Comparison of ENCODE assay signal across 15 mouse cellular contexts in genomic region chr5:43585406-43586245, GRCm38 (mm10).
DNase-seq lines count a peak whose midpoint lies in the region; ATAC-seq and TF ChIP-seq lines count a peak whose summit lies in the region.
"Had no signal": no experiment of that assay in that cellular context is flagged by ENCODE, and none has a peak within 500 bp of the region (broad histone marks: within the 10 kb centered on the region; RNA-seq: fewer than 3 reads in every experiment).

No protein-coding gene starts in this region.

- peak; percentile 32 to 36 for DNase-seq in heart, adult 18-20 months
- DNase-seq in heart, postnatal 36 days = no peak
- peak; percentile 71 for DNase-seq in kidney, postnatal 0 days (ENCODE audit: low spot score)
- DNase-seq in kidney, postnatal 36 days = no peak
- DNase-seq in embryonic facial prominence, embryonic 14.5 days (ENCODE audit: low spot score) = peak; percentile 62
- DNase-seq in limb, embryonic 14.5 days (ENCODE audit: low spot score) = peak; percentile 36
- no peak for DNase-seq in urinary bladder, postnatal 10 days (ENCODE audit: low spot score)
- DNase-seq: adrenal gland, adult 2 months; B cell, adult 2 months; cerebellum, adult 2 months; retina, postnatal 1 day; thymus, postnatal 36 days had no signal

- intact Hi-C loops in heart, postnatal 36 days (cut with DNase I) = no loop called here

- no peaks in the 10 kb centered on the region; the same call in 1 of the 2 replicates for H3K4me1 ChIP-seq in kidney, postnatal 0 days (replicated peaks; ENCODE audit: insufficient read depth, low read length)
- H3K4me1 ChIP-seq in embryonic facial prominence, embryonic 14.5 days (ENCODE audit: control insufficient read depth, insufficient read depth, low read length) = peaks cover 5% of the 10 kb centered on the region; the same call in 1 of the 2 replicates
- peaks cover 17% of the 10 kb centered on the region for H3K4me1 ChIP-seq in limb, embryonic 14.5 days (ENCODE audit: control insufficient read depth, insufficient read depth, low read length)
- H3K4me1 ChIP-seq: neural tube, embryonic 15.5 days had no signal

- TF ChIP-seq CTCF in kidney, postnatal 0 days (IDR thresholded peaks at IDR 0.05; ENCODE audit: low read depth) = no peak

- H3K36me3 ChIP-seq in kidney, postnatal 0 days (ENCODE audit: insufficient read depth, low read length) = no peaks in the 10 kb centered on the region
- H3K36me3 ChIP-seq in embryonic facial prominence, embryonic 14.5 days (ENCODE audit: control insufficient read depth, insufficient read depth, low read length) = no peaks in the 10 kb centered on the region
- H3K36me3 ChIP-seq in limb, embryonic 14.5 days (ENCODE audit: control insufficient read depth, insufficient read depth, low read length) = no peaks in the 10 kb centered on the region
- H3K36me3 ChIP-seq: forebrain, embryonic 12.5 days; limb, embryonic 15.5 days; neural tube, embryonic 15.5 days had no signal

- no peak overlapping the region for H3K4me3 ChIP-seq in kidney, postnatal 0 days (replicated peaks; ENCODE audit: low read depth, low read length)
- no peak overlapping the region for H3K4me3 ChIP-seq in embryonic facial prominence, embryonic 14.5 days (ENCODE audit: low read depth, low read length)
- no peak overlapping the region for H3K4me3 ChIP-seq in limb, embryonic 14.5 days (replicated peaks; ENCODE audit: low read length)
- H3K4me3 ChIP-seq: forebrain, embryonic 12.5 days; limb, embryonic 15.5 days; neural tube, embryonic 15.5 days had no signal

- 25% methylated on average over 11 of the region's 11 CpGs for WGBS in kidney, postnatal 0 days
- 39% methylated on average over 11 of the region's 11 CpGs for WGBS in embryonic facial prominence, embryonic 14.5 days
- WGBS in limb, embryonic 14.5 days = 35% methylated on average over 11 of the region's 11 CpGs

- H3K9ac ChIP-seq in kidney, postnatal 0 days (ENCODE audit: low read depth, low read length) = no peak overlapping the region
- H3K9ac ChIP-seq in embryonic facial prominence, embryonic 14.5 days (ENCODE audit: low read depth, low read length) = no peak overlapping the region
- no peak overlapping the region for H3K9ac ChIP-seq in limb, embryonic 14.5 days (ENCODE audit: low read depth, low read length, severe bottlenecking)
- H3K9ac ChIP-seq: forebrain, embryonic 12.5 days; limb, embryonic 15.5 days; neural tube, embryonic 15.5 days had no signal

- no peak for TF ChIP-seq POLR2A in limb, embryonic 14.5 days (IDR thresholded peaks at IDR 0.05; ENCODE audit: borderline replicate concordance, extremely low read depth, insufficient read depth, insufficient read length)

- no peak for ATAC-seq in kidney, postnatal 0 days (replicated peaks; ENCODE audit: low FRiP score, low read depth)
- no peak for ATAC-seq in embryonic facial prominence, embryonic 14.5 days (ENCODE audit: low read depth)
- ATAC-seq in limb, embryonic 14.5 days (ENCODE audit: low FRiP score, low read depth) = no peak

- no peak overlapping the region for H3K4me2 ChIP-seq in kidney, postnatal 0 days (ENCODE audit: low read length)
- H3K4me2 ChIP-seq in embryonic facial prominence, embryonic 14.5 days (ENCODE audit: low read depth, low read length) = no peak overlapping the region
- H3K4me2 ChIP-seq in limb, embryonic 14.5 days (replicated peaks; ENCODE audit: low read depth, low read length, severe bottlenecking) = no peak overlapping the region
- H3K4me2 ChIP-seq: forebrain, embryonic 12.5 days; limb, embryonic 15.5 days; neural tube, embryonic 15.5 days had no signal

- H3K9me3 ChIP-seq in kidney, postnatal 0 days (replicated peaks; ENCODE audit: low read length) = no peaks in the 10 kb centered on the region
- no peaks in the 10 kb centered on the region for H3K9me3 ChIP-seq in embryonic facial prominence, embryonic 14.5 days (ENCODE audit: control insufficient read depth, low read length)
- H3K9me3 ChIP-seq in limb, embryonic 14.5 days (ENCODE audit: control insufficient read depth, low read length) = no peaks in the 10 kb centered on the region
- H3K9me3 ChIP-seq: forebrain, embryonic 12.5 days; limb, embryonic 15.5 days; neural tube, embryonic 15.5 days had no signal

- H3K27ac ChIP-seq in kidney, postnatal 0 days = peak overlapping the region; percentile 26; the same call in 1 of the 2 replicates
- H3K27ac ChIP-seq in embryonic facial prominence, embryonic 14.5 days (replicated peaks; ENCODE audit: low read depth, low read length) = no peak overlapping the region
- no peak overlapping the region for H3K27ac ChIP-seq in limb, embryonic 14.5 days (replicated peaks; ENCODE audit: low read depth, low read length)
- H3K27ac ChIP-seq: forebrain, embryonic 12.5 days; limb, embryonic 15.5 days; neural tube, embryonic 15.5 days had no signal

- H3K27me3 ChIP-seq in kidney, postnatal 0 days (ENCODE audit: insufficient read depth, low read length) = no peaks in the 10 kb centered on the region
- H3K27me3 ChIP-seq in embryonic facial prominence, embryonic 14.5 days (replicated peaks; ENCODE audit: control insufficient read depth, insufficient read depth, low read length) = no peaks in the 10 kb centered on the region
- H3K27me3 ChIP-seq in limb, embryonic 14.5 days (ENCODE audit: control insufficient read depth, insufficient read depth, low read length) = no peaks in the 10 kb centered on the region
- H3K27me3 ChIP-seq: forebrain, embryonic 12.5 days; limb, embryonic 15.5 days; neural tube, embryonic 15.5 days had no signal

Comparison
In these comparisons a context has a peak if more than half of its experiments do, and no peak if none do; other contexts are left out.
1. DNase-seq: peak in heart, adult 18-20 months (2 of 2), kidney, postnatal 0 days (single experiment), embryonic facial prominence, embryonic 14.5 days (single experiment) and limb, embryonic 14.5 days (single experiment); none in heart, postnatal 36 days (0 of 2), kidney, postnatal 36 days (0 of 2) and urinary bladder, postnatal 10 days (single experiment).